Mouse (Mus musculus): Measurements from ENCODE around the gene Lrrc43. TPM values are rescaled to one million over a fixed set of nuclear protein-coding genes. Genes with fewer than 3 reads are reported as not detected.
"Not testable (repeated sequence)": the region's sequence is repeated elsewhere in the genome, so short reads cannot be mapped to it uniquely, and the experiment has no call there.

The Lrrc43 gene
- polyA plus RNA-seq, 1 experiment, result not detected

DNA sequence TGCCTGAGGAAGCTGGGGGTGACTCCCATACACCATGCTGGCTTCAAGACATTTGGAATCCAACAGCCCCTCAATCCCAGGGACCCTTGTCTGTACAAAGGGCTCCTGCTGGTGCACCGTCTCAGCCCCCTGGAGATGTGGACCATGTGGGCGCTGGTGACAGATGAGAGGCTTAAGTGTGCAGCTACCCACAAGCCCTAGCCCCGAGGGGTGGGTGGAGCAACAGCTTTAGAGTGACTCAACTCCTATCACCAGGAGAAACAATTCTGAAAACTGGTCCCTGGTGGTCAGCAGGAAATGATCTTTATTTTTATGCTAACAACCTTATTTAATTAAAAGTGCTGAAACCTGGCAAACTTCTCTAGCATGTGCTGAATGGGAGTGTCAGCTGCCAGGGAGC, 22.3 kb downstream of the Lrrc43 start:
- 82% methylated on average over 3 of the region's 3 CpGs for WGBS
- not testable (repeated sequence) for DNase-seq (ENCODE audit: low read depth, low spot score)

DNA sequence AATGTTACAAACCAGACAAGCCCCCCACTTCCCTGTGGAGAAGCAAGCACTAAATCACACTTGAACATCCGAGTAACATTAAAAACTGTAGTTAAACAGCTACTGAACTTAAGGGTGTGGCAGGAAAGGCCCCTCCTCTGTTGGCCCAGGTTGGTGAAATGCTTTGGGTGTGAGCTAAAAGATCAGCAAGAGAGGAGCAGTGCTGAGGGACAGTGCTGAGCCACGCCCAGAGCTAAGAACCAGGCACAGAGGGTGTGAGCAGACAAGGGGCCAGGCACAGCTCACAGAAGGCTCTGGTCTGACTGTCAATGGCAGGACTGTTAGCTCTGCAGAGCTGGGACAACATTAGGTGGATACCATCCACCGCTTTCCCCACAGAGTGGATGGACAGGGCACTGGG, 23.0 kb downstream of the Lrrc43 start:
- DNase-seq (ENCODE audit: low read depth, low spot score), result no peak
- 43% methylated on average over 3 of the region's 3 CpGs for WGBS

DNA sequence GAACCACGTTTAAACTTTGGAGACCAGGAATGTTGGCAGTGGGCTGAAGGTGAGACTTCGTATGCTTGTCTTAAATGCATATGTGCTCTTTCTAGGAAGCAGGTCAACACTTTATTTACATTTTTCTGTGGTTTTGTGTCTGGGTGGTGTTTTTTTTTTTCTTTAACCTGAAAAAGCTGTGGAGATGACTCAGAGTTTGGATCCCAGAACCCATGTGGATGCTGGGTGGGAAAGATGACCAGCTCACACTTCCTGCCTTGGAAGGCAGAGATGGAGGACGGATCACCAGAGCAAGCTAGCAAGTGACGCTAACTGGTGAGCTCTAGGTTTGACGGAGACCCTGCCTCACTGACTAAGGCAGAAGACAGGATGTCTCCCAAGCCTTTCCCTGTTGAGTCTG, 25.8 kb downstream of the Lrrc43 start:
- 93% methylated on average over 5 of the region's 5 CpGs for WGBS
- no peak for DNase-seq (ENCODE audit: low read depth, low spot score)

DNA sequence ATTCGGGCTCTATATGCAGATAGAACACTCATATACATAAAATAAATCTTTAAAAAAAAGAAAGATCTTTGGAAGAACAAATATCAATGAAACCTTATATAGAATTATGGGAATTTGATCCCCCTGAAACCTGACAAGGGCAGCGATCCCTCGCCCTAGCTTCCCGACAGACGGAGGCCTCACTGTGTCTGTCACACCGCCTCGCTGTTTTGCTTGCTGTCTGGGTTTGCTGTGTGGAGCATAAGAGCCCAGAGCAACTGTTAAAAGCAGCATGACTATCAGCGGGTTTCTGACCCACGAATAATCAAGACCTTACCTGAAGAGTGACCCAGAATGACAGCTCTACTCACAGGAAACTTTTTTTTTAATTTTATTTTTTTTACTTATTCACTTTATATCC, 31.6 kb downstream of the Lrrc43 start:
- no peak for DNase-seq (ENCODE audit: low read depth, low spot score)
- WGBS, result 91% methylated on average over 9 of the region's 9 CpGs

DNA sequence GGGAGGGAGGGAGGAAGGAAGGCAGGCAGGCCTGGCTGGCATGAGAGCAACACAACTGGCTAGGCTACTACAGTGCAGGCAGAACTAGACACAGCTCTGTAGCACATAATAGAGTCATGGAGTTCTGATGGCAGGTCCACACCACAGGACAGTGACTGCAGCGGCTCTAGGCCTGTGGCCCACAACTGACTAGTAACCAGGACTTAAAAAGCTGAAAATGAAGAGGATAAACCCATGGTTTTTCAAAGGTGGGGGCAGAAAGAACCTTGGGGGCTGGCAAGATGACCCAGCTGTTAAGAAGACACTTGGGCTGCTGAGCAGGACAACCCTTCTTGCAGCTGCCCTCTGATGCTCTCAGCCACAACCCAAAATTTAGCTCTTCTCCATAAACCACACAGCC, 32.5 kb downstream of the Lrrc43 start:
- 96% methylated on average over 1 of the region's 1 CpGs for WGBS
- no peak for DNase-seq (ENCODE audit: low read depth, low spot score)

DNA sequence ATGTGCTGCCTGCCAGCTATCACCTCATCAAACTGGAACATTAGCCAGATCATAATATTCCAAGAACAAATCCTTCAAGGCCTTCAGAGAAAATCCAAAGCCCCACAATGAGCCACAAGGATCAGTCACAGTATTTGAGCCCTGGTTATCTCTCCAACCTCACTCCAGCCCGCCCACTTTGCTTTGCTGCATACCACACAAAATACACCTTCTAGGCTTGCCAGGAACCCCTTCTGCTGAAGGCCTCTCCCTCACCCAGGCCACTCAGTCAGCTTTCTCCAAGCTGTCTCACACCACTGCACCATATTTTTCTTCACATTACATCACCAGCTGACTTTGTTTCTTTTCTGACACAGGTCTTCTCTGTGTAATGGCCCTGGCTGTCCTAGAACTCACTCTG, 33.1 kb downstream of the Lrrc43 start:
- no peak for DNase-seq (ENCODE audit: low read depth, low spot score)
- WGBS, result 97% methylated on average over 1 of the region's 1 CpGs

DNA sequence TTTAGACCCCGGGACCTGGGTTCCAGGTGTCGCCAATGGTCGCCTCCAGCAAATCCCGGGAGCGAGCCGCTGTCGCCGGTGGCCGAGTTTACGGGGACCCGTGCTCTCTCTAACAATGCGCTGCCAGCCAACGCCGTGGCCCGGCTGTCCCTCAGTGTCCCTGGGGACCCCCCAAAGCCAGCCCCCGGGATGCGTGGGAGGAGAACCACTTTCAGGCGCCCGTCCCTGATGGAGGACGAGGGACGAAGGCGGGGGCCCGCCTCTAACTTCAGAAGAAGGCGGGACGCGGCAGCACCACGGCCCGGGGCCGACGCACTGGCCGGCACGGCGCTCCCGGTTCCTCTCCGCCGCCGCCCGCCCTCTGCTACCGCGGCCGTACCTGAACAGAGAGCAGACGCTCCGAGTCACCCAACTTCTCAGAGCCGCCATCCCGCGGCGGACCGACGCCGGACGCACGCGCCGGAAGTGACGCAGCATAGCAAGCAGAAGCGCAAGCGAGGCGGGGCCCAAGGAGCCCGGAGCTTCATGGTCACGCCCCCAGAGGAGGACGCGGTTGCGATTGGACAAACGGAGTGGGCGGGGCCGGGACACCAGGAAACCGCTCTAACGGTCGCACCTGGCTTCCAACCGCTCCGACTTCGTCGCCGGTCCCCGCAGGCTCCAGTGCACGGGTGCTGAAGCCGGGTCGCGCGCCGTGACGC, 34.7 kb downstream of the Lrrc43 start, which contains the start of gene Diablo:
Gene Diablo (minus strand): TSS at position 485 of the 701 bp plus-strand sequence.
- under 1% methylated on average over 82 of the region's 82 CpGs for WGBS
- DNase-seq (ENCODE audit: low read depth, low spot score), result peak; percentile 85

DNA sequence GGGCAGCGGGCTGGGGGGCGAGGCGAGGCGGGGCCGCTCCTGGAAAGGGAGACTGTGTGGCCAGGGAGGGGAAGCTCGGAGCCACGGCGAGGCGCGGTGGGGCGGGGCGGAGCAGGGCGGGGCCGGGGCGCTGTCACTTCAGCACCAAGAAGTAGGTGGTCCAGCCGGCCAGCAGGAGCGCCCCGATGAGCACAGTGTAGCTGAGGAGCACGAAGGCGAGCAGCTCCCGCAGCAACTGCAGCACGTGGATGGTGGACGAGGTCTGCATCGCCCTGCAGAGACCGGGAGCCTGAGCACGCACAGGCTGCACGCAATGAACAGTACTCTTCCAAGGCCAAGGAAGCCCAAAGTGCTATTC, 35.3 kb downstream of the Lrrc43 start:
- WGBS, result 1% methylated on average over 27 of the region's 27 CpGs
- no peak for DNase-seq (ENCODE audit: low read depth, low spot score)

DNA sequence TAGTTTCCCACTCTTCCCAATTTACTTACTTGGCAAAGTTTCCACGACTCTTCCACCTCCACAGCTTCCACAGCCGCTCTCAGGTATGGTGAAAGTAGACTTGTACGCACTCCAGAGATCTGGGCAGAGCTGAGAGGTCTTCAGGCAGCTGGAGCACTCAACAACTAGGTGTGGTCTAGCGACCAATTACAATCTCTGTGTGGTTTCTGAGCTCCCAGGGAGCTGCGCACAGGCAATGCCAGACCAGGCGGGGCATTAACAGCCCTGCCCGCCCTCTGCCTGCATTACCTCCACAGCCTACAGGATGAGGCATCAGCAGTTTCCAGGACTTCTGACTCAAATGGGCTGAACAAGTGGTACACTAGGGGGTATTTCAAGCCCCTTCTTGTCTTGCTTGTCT, 36.2 kb downstream of the Lrrc43 start, which contains the start of gene Gm49027:
Gene Gm49027 (minus strand): TSS at position 208 of the 400 bp plus-strand sequence.
- WGBS, result 72% methylated on average over 7 of the region's 7 CpGs
- DNase-seq (ENCODE audit: low read depth, low spot score), result no peak

DNA sequence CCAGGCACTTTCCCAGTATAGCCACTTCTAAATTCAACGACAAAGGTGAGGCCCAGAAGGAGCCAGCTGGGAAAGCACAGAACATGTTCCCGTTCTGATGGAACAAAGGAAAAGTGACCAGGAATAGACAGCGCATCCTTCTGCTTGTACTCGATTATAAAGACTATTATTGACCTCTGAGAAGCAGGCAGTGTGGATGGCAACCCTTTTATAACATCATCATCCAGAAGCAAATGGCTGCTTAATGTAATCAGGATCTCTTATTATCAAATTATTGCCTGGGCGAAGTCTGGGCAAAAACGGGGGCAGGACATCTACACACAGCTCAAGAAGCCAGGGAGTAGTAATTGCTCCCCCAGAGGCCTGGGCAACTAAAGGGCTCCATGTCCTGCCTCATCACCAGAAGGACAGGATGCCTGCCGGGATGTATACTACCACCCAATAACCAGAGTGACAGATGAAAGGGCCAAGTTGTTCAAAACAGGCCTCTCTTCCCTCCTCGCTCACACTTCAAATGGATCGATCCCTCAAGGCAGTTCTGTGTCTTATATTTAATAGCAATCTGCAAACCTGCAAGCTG, 36.9 kb downstream of the Lrrc43 start:
- WGBS, result 89% methylated on average over 9 of the region's 9 CpGs
- DNase-seq (ENCODE audit: low read depth, low spot score), result no peak

DNA sequence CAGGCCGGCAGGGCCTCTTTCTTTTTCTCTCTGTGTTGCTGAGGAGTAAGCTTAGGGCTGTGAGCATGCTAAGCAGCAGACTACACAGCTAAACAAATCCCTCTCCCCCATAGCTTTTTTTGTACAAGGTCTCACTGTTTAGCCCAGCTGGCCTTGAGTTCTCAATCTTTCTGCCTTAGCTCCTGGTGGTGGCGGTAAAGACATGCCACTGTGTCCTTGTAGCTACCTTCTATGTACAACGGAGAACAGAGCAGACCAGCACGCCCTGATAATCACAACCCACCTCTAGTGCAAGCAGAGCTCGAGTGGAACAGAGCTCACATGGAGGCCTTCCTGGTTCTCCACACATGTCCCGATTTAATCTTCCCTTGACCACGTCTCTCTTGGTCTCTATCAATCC, 39.5 kb downstream of the Lrrc43 start:
- WGBS, result 72% methylated on average over 7 of the region's 7 CpGs

DNA sequence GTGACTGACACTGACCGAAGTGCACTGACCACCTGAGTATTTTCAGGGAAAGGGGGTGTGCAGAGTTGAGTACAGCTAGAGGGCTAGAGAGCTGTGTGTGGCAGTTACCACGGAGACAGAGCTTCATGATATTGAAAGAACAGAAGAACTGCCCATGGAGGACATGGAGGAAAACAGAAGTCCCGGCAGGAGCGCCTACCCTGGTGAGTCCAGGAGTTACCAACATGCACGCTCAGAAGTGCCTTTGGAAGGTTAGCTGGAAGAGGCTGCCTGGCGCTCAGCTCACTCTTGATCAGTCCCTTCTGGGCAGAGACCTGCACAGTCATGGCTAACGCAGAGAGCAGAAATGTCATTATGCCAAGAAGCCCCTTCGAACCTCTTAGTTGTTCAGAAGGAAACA, 41.0 kb downstream of the Lrrc43 start:
- WGBS, result 93% methylated on average over 8 of the region's 8 CpGs
- no peak for DNase-seq (ENCODE audit: low read depth, low spot score)

More for the DNA sequence above, 39.5 kb downstream of the Lrrc43 start:
- DNase-seq (ENCODE audit: low read depth, low spot score), result no peak

DNA sequence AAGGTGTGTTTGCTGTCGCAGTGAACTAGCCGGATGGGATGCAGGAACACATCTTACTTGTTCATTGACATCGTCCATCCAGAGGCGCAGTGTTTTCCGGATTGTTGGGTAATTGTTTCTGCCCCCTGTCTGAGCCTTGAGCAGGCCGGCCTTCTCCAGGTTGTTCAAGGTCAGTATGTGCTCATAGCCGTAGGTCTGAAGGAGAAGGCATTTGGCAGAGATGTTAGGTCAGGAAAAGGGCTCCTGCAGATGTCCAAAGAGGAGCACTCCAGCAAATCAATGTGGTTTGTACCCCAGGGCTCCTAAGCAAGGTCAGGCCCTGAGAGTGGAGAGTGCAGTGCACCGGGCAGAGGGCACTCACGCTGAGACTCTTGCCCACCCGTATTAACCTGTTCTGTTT, 44.7 kb downstream of the Lrrc43 start:
- 94% methylated on average over 10 of the region's 10 CpGs for WGBS
- DNase-seq (ENCODE audit: low read depth, low spot score), result no peak

DNA sequence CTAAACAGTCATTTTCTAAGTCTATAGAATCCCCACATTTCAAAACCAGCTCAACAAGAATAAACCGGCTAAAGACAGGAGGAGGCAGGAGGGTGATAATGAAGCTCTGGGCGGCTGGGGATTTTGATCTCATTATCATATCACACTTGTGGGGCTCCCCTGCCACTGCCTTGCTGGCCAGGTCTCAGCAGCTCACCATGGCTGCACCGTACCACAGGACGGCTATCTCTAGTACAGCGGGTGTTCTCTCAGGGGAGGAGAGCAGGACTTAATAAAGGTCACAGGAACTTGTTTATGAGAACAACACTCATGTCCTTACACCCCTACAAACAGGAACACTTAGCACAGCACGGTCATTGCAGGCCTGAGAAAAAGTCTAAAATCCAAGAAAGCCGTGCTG, 66.6 kb downstream of the Lrrc43 start:
- no peak for DNase-seq (ENCODE audit: low read depth, low spot score)
- 96% methylated on average over 7 of the region's 7 CpGs for WGBS

DNA sequence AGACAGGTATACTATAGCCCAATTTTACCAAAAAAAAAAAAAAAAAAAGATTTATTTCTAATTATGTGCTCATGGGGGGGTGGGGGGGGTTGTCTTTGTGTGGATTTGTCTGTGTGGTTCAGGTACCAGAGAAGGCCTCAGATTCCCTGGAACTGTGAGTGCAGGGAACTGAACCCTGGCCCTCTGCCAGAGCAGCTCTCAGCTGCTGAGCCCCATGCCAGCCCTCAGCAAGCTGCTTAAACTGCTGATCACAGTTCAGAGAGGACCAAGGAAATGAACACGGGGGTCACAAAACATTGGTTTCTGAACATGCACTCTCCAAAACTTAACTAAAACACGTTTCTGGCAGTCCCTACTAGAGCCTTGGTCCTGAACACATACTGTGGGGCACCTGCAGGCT, 67.3 kb downstream of the Lrrc43 start:
- DNase-seq (ENCODE audit: low read depth, low spot score), result no peak
- WGBS, result 61% methylated on average over 2 of the region's 2 CpGs

Other genes with a start within 250 kb of the Lrrc43 start
- 0.32 and 0.86 TPM in 2 replicates for gene Wdr66, start 237.2 kb upstream of the Lrrc43 start, polyA plus RNA-seq (2012; rRNA removed)
- 4.1 and 5.9 TPM in 2 replicates for gene Bcl7a, start 145.5 kb upstream of the Lrrc43 start, polyA plus RNA-seq (2012; rRNA removed)
- gene Mlxip, start 94.5 kb upstream of the Lrrc43 start, polyA plus RNA-seq (2012; rRNA removed), result 17.6 and 36.3 TPM in 2 replicates
- not detected in 2 replicates for gene Il31, start 184 bp downstream of the Lrrc43 start, polyA plus RNA-seq (2012; rRNA removed)
- 0.07 and 0.10 TPM in 2 replicates for gene B3gnt4, start 21.2 kb downstream of the Lrrc43 start, polyA plus RNA-seq (2012; rRNA removed)
- gene Diablo, start 34.9 kb downstream of the Lrrc43 start, polyA plus RNA-seq (2012; rRNA removed), result 39.8 and 44.0 TPM in 2 replicates
- 4.1 and 6.3 TPM in 2 replicates for gene Gm49027, start 36.2 kb downstream of the Lrrc43 start, polyA plus RNA-seq (2012; rRNA removed)
- gene Vps33a, start 83.7 kb downstream of the Lrrc43 start, polyA plus RNA-seq (2012; rRNA removed), result 9.2 and 15.1 TPM in 2 replicates
- gene Clip1, start 195.3 kb downstream of the Lrrc43 start, polyA plus RNA-seq (2012; rRNA removed), result 9.2 and 11.3 TPM in 2 replicates
- 20.0 and 27.6 TPM in 2 replicates for gene Zcchc8, start 231.8 kb downstream of the Lrrc43 start, polyA plus RNA-seq (2012; rRNA removed)